Mouse (Mus musculus) cerebellum, adult (tissue): ENCODE measurements at regions not wholly inside any gene's neighbourhood (a gene's known extent, or its start where the extent isn't known, plus 50 kb on each side); places are given as distances from the start of the nearest gene placed in this dataset.

Experiments
- ATAC-seq: cut with Nextera tagmentation; 2 replicates; pipeline ENCODE4 v1.9.2; 2017; ENCODE audit warnings: mild to moderate bottlenecking, moderate library complexity, mixed read lengths; ENCODE audit not compliant: insufficient number of reproducible peaks, low FRiP score, low TSS enrichment

DNA sequence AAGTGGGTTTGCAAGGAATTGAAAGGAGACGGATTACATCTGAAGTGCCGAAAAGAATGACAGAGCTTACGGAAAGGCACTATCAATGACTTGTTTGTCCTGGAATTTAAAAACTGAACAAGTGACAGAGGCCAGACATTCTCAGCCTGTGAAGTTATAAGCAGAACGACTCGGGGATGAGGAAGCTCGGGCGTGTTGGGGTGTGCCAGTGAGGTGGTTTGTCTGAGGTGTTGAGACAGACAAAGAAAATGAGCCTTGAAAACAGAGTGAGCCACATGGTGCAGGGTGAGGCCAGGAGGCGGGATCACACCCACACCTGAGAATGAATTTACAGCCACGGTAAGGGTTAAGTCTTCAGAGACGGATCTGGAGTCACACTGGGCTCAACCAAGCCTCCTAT, 194.7 kb upstream of the Pabpc6 start:
- ATAC-seq, result no peak

DNA sequence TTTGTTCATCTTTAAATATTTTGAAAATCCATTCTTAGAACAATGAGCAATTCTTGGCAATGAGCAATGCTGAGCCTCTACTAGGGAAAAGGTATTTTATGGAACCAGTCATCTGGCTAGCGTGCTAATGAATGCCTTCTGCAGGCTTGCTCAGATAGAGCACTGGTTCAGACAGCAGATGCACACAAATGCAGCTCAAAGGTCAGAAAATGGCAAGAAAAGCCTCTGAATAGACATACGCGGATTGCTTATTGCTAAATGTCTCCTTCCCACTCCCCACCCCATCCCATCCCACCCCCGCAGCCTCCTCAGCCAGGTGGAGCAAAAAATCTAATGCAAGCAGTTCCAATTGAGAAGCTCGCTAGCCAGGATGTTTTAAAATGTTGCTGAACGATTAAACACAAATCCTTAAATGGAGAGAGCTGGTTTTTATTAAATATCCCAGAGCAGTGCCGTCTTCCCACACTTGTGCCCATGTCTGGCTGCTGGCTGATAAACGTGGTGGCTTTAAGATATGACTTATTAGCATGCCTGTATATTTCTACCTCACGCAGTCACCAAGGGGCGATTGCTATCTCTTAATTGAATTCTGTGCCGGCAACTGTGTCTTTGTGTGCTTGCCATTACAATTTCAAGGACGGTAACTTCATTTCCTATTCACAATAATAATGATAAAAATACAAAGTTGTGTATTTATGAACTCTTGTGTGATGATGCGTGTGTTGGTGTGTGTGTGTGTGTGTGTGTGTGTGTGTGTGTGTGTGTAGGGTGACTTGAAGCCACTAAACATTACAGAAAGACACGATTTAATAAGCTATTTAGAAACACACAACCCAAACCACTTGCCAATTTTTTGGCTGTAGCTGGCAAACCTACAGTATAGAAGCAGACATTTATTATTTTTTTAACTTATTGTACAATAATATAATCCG, 192.7 kb upstream of the Pabpc6 start:
- ATAC-seq, result no peak

DNA sequence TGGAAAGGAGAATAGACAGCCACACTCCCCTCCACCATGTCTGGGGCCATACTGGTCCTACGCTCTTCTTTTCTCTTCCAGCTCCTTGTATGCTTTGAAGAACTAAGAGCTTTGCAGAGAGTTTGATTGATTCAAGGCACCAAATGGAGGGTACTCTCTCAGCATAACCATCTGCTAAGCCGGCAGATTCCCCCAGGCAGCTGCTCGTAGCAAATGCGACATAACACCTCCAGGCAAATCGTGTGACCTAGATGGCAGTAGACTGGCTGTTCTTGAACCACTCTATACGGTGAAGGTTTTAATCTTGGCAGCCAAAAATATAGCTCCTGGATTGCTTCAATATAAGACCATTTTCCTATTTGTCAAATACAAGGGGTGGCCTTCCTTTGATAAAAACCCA, 191.8 kb upstream of the Pabpc6 start:
- no peak for ATAC-seq

- no peak for ATAC-seq
These were observed 179.2 kb upstream of the Pabpc6 start for GRCm38 (mm10) chr17:9848559-9849357.

- ATAC-seq, result 0 out of 2 replicates have a peak, but pooled peaks have one; percentile 3
These were observed 176.0 kb upstream of the Pabpc6 start for GRCm38 (mm10) chr17:9845451-9846075.

- no peak for ATAC-seq
These were observed 171.6 kb upstream of the Pabpc6 start for GRCm38 (mm10) chr17:9841103-9841502.

DNA sequence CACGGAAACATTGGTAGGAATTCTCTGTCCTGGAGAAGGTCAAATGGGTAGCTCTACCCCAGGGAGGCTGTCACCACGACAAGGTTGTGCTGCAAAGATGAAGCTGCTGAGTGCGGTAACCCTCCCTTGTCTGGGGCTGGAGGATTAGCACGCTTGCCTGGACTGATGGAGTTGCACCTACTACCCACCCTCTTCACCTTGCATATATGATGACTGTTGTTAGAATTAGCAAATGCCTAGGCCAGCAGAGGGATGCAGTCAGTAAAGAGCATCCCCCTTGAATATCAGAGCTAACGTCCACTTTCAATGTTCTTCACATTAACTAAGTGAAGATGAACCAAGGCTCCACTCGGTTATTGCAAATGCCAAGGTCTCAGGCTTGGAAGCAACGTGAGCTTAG, 169.7 kb upstream of the Pabpc6 start:
- ATAC-seq, result no peak

DNA sequence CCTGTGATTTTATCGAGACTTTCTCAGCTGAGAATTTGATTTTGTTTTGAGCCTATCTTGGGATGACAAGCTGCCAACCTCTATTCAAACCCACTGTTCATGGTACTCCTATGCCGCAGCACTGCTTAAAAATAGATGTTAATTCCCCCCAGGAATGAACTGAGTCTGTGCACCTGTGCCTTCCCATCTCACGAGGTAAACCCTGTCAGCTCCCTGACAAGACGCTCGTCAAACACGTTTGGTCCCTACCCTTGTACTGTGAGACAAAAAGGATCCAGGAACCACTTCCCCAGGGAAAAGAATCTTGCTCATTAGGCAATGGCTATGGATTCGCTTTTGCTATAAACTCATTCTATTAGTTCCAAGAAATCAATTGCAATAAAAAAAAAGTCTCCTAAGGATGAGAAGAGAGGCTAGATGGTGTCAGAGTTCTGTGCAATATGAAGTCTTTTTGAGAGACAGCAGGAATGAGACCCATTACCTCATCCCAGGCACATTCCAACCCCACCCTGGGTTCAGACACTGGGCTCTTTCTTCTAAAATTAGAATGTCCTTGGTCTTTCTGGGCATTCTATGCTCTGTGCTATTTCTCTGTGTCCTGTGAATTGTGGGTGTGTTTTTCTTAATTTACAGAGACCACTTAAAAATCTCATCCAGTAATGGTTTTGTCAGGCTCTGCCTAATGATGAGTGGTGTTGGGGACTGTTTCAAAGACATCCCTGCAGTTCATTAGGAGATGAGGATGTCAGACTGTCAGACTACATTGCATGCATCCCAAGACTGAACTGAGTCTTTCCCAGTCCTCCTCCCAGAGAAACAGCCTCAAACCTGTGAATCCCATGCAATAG, 167.7 kb upstream of the Pabpc6 start:
- ATAC-seq, result no peak

GRCm38 (mm10) chr17:9829895-9830294, 160.4 kb upstream of the Pabpc6 start:
- ATAC-seq, result no peak

DNA sequence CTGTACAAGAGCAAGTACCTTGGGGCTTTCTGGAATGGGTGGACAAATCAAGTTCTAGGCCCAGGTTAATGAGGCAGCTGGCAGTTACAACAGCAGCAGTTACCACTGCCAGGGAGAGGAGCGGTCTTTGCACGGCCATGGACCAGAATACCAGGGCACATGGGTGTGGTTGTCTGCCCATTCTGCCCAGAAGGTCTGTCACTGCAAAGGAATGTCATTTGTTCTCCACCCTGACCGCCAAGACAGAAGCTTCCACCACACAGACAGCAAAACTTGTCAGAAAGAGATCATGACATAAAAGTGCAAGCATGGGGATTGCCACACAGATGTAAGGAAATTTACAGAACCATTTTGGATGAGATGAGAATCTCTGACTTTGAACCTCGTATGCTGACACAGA, 151.8 kb upstream of the Pabpc6 start:
- no peak for ATAC-seq

GRCm38 (mm10) chr17:9817056-9817455, 147.5 kb upstream of the Pabpc6 start:
- ATAC-seq, result no peak

DNA sequence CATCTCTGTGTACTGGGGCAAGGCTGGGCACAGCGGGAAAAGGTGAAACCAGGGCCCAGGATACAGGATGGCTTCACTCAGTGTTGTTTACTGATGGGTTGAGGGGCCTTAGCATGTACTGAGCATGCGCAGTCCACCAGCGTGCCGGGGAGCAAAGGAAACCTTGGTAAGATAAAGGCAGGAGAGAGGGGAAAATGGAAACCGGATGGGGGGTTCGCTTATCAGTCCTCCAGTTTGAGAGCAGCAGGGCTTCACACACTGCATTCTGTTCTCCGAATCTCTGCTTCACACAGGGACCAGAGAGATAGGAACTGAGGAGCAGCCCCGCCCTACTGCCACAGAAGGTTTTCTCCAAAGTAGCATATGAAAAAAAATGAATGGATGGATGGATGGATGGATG, 127.6 kb upstream of the Pabpc6 start:
- ATAC-seq, result no peak

DNA sequence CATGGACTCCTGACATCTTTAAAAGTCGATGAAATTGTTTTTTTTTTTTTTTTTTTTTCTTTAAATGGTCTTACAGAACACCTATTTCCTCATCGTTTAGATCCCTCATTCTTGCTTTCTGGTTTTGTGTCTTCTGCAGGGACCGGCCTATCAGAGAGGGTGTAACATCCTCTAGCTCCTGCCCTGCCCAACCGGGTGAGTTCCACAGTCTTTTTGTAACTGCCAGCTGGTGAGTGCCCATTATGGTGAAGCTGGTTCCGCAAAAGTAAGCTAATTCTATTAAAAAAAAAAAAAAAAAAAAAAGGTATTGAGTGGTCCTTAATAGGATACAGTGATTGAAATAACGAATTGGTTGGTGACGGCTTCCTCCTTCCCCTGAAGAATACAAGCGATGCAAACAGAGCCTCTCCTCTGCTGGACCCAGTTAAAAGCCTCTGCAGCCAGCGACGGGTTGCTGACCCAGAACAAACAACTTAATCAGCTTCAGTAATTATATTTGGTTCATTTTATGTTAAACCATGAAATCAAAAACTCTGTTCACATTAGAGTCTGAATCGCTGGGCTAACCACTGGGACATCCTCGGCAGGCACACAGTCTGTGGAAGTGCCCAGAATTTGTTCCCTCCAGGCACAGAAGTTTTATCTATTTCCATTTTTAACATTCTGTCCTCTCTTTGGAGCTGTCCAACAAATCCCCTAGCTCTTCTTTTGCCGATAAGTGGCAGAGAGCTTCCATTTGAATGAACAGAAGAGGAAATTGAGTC, 126.9 kb upstream of the Pabpc6 start:
- no peak for ATAC-seq

- no peak for ATAC-seq
These were observed 109.3 kb upstream of the Pabpc6 start for GRCm38 (mm10) chr17:9778866-9779265.

- ATAC-seq, result no peak
These were observed 107.6 kb upstream of the Pabpc6 start for GRCm38 (mm10) chr17:9777165-9777564.

GRCm38 (mm10) chr17:9776286-9777016, 106.9 kb upstream of the Pabpc6 start:
- no peak for ATAC-seq

GRCm38 (mm10) chr17:9775668-9776151, 106.2 kb upstream of the Pabpc6 start:
- no peak for ATAC-seq
